Mouse (Mus musculus): Measurements from ENCODE around the gene Elovl1.
A peak's percentile ranks its signal among the peaks of the same experiment; 100 is the strongest.

Elovl1 gene

DNA sequence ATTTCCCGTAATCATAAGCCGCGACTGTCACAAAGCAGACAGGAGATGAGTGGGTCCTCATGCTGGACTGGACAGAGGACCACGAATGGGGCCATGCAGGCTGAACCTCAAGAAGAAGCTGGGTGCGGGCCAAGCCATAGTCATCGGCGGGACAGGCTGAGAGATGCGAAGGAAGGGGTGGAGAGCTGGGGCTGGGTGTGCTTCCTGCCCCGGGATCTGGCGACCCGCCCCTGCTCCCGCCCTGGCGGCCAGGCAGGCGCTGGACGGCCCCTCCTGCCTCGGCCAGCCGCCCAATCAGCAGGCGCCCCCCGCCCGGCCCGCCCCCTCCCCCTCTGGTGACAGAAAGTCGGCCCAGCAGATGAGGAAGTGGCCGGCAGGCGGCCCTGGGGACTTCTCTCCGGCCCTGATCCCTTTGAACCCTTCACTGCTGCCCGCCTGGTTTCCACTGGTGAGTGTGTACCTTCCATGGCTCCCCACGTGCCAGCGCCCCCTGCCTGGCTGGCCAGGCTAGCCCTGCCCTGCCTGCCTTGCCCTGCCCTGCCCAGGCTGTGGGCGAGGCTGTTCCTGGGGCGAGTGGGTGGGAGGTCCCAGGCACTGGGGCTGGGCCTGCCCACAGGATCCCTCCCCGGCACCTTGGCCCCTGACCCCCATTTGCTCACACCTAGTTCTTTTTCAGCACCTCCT lies at the start of gene Elovl1:
Gene Elovl1, plus strand, starts transcription at position 326 of the 684 bp plus-strand sequence.
- peak; percentile 83 for DNase-seq (ENCODE audit: low spot score)

DNA sequence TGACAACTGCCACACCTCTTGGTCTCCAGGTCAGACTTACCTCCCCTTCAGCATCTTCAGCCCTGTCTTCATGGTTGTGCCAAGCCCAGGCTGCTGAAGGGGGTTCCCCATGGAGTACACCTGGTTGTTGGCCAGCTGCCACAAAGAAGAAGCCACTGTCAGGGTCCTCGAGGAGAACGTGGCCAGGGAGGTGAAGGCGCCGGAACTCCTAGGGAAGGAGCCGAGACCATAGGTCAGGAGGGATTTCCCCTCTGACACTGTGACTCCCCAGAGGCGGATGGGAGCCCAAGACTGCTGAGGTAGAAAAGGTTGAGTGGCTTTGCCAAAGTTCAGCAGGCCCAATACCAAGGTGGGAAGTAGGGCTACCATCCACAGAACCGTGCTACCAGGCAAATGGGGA lies 44.6 kb upstream of the Elovl1 start:
- DNase-seq (ENCODE audit: low spot score): no peak

DNA sequence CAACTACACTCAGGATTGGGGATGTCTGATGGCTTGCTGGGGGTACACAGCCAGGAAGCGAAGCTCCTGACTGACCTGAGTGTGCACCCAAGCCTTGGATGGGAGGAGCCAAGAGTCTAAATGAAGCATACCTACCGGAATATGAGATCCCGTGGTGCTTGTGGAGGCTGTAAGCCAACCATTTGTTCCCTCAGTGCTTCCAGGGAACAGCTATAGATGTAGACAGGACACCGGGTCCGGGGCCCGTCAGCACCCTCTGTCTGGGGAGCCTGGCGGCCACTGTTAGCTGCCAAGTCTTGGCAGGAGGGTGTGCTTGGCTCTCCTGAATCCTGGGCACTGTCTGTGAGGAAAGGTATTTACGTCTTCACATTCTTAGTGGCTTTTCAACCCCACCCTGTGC lies 40.6 kb upstream of the Elovl1 start:
- no peak for DNase-seq (ENCODE audit: low spot score)

DNA sequence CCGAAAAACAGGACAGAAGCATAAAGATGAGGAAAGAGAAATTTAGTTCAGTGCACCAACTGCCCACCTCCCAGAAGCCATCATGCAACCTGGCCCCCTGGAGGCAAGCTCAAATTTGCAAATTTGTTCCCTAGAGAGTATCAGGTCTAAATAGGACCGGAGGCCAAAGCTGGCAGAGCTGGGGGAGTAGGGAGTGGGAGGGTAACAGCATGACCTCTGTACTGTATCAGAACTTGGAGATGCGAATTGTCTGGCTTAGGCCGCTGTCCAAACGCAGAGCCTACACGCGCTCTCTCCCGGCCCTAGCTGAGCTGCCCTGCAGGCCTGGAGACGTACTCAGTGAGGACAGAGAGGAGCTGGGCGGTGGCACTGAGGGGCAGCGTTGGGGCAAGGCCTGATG lies 37.7 kb upstream of the Elovl1 start:
- DNase-seq (ENCODE audit: low spot score): no peak

DNA sequence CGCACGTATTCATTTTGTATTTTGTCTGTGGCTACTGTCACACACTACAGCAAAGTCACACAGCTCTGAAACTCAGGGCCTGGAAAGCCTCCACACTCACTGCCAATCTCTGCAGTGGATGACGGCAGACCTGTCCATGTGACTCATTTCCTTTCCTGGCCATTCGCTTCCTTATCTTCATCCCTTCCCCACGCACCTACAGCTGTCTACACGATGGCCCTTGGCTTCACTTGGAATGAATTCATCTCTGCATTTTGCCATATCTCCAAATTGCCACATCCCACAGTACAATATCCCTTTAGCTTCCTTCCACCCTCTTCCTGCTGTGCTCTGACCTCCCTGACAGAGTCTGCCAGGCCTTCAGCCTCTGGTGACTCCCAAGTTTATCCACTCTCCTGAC lies 33.4 kb upstream of the Elovl1 start:
- DNase-seq (ENCODE audit: low spot score): no peak

DNA sequence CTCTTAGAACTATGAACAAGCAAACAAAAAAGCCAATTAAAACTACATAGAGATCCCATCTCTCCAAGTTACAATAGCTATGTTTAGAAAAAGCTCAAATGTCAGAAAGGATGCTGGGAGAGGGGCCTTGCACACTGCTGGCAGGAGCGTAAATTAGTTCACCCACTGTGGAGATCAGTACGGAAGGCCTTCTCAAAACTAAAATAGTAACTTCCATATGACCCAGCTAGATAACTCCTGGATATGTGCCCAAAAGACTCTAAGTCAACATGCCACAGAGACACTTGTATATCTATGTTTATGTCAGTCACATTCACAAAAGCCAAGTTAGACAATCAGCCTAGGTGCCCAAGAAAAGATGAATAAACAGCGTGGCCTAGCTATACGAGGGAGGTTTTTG lies 32.6 kb upstream of the Elovl1 start:
- no peak for DNase-seq (ENCODE audit: low spot score)

DNA sequence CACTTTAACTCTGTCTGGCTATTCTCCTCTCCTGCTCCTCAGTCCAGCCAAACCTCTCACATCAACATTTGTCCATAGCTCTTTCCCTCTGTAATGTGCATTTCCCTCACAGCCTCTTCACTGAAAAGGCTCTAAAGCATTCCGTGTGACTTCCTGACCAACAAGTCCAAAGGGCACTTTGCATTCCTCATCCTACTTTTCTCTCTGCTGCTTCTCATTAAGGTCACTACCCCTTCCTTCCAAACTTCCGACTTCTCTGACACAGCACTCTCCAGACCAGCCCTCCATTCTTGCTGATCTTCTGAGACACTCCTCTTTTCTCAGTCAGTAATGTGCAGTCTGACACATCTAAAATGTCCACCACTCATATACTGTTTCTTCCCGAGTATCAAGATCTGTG lies 31.5 kb upstream of the Elovl1 start:
- no peak for DNase-seq (ENCODE audit: low spot score)

DNA sequence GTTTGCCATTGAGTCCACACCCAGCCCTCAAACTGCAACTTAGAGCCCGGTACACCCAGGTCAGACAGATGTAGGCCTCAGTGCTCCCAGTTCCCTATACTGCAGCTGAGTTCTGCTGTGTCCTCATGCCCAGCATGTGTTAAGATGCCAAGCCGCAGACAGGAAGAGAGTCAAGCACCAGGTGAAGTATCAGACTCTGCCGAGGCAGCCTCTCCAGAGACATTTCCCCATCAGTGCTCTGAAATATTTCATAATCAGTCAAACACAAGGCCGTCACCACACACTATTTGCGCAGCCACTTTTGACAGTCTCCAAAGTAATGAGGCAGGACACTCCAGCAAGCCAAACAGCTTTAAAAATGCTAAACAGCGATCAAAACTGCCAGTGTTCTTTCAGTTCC lies 29.5 kb upstream of the Elovl1 start:
- no peak for DNase-seq (ENCODE audit: low spot score)

- DNase-seq (ENCODE audit: low spot score): no peak
Measured at GRCm38 (mm10) chr4:118401421-118401820, 26.5 kb upstream of the Elovl1 start.

DNA sequence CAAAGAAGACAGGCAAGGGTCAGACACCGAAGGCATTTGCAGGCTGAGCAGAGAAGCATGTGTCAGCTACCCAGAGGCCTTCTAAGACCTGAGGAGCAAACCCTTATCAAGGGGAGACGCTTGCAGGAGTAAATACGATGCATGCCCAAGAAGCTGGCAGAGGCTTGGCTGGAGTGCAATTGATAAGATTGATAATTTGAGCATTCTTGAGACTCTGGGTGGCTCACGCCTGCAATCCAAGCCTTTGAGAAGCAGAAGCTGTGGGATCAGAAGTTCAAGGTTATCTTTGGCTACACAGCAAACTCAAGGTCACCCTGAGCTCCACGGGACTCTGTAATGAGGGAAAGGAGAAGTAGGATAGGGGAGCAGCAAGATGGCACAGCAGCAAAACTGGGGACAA lies 26.0 kb upstream of the Elovl1 start:
- DNase-seq (ENCODE audit: low spot score): no peak

GRCm38 (mm10) chr4:118402701-118403100 lies 25.2 kb upstream of the Elovl1 start:
- DNase-seq (ENCODE audit: low spot score): no peak

- DNase-seq (ENCODE audit: low spot score): peak; percentile 89
Measured at GRCm38 (mm10) chr4:118409142-118409900, 18.6 kb upstream of the Elovl1 start, which contains the start of the genes Szt2 and Med8. Szt2 (minus strand) TSS chr4:118409273. Med8 (plus strand) TSS chr4:118409337.

DNA sequence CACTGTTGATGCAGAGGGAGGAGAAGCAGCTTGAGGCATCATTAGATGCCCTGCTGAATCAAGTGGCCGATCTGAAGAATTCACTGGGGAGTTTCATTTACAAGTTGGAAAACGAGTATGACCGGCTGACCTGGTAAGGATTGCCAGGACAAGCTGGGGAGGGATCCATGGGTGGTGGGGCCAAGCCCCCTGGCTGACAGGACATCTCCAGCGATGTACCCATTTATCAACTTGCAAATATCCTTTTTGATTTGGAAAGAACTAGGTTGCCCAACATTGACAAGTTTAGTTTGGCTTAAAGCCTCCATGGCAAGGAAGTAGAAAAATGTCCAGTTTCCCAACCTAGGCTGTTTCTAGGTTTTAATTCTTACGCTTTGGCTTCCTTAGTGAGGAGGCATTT lies 17.0 kb upstream of the Elovl1 start:
- no peak for DNase-seq (ENCODE audit: low spot score)

DNA sequence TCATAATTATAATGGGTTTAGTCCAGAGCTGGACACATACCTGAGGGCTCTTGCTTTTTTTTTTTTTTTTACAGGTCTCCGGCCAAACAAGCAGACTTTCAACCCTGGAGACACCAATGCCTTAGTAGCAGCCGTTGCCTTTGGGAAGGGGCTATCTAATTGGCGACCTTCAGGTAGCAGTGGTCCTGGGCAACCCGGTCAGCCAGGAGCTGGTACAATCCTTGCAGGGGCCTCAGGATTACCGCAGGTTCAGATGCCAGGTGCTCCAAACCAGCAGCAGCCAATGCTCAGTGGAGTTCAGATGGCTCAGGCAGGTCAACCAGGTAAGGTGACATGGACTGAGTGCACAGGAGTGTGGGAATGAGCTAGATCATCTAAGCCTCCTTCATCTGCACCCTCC lies 14.3 kb upstream of the Elovl1 start:
- no peak for DNase-seq (ENCODE audit: low spot score)

GRCm38 (mm10) chr4:118415779-118416178 lies 12.1 kb upstream of the Elovl1 start:
- no peak for DNase-seq (ENCODE audit: low spot score)

GRCm38 (mm10) chr4:118416329-118416728 lies 11.6 kb upstream of the Elovl1 start:
- DNase-seq (ENCODE audit: low spot score): no peak

DNA sequence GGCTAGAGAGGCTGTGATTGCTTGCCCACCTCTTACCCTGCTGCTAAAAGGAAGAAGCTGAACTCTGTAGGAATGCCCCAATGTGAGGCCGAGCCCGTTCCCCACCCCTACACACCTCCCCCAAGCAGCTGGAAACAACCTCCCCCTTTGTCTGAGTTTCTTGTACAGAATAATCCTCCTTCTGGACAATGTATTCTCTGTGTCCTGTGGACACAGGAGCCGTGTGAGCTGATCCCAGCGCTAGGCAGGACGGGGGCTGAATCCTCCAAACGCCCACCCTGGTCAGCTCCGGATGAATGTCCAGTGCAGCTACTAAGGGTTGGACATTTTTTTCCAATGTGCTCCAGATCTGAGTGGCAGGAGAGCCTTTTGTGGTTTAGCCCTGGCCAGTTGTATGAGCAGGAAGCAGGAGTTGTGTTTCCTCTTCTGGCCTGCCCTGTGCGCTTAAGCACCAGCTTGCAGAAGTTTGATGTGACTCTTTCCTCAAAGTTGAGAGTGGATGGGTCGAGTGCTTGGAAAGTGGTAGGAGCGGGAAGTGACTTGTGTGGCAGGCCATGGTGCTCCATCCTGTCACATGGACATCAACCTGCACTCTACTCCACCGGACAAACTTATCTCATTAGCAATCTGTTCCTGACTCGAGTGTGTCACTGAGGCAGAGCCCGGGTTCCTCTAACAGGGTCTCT lies 10.6 kb upstream of the Elovl1 start:
- no peak for DNase-seq (ENCODE audit: low spot score)

DNA sequence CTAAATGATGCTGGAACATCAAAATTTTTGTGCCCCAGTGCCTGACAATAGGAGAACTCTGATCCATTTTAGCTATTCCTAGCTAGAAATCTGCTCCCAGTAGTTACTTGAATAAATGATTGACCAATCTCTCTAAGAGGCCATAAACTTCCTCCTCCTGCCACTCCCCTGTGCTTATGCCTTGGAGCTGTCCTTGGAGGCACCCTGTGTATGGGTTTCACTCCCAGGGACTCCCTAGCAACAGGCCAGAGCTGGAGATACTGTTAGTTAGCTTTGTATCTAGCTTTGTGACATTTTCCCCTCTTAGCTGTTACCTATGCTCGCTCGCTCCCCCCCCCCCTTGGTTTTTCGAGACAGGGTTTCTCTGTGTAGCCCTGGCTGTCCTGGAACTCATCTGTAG lies 6.5 kb upstream of the Elovl1 start:
- DNase-seq (ENCODE audit: low spot score): no peak

DNA sequence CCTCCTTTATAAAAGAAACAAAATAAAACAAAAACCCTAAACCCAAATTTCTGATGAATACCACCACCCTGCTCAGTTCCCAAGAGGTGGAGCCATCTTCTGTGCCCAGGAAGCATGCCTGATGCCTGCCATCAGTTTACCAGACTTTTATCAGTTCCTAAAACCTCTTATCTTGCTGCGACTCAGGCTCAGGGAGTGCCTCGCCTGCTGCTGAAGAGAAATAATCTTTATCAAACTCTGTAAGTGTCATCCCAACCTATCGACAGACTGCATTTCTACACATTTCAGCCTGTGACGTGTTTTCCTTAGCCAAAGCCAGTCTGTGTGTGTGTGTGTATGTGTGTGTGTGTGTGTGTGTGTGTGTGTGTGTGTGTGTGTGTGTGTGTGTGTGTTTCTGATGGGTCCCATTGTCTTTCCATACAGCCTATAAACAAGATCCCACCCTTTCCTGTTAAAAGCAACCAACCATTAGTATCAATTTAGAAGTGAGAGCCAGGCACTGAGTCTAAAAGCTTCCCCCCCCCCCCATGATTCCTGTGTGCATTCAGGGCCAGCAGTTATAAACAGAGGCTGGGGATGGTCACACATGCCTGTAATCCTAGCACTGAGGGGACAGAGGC lies 3.2 kb upstream of the Elovl1 start:
- peak; percentile 75 for DNase-seq (ENCODE audit: low spot score)

GRCm38 (mm10) chr4:118425374-118425773 lies 2.5 kb upstream of the Elovl1 start:
- DNase-seq (ENCODE audit: low spot score): no peak

GRCm38 (mm10) chr4:118427415-118427767 lies 502 bp upstream of the Elovl1 start:
- no peak for DNase-seq (ENCODE audit: low spot score)

DNA sequence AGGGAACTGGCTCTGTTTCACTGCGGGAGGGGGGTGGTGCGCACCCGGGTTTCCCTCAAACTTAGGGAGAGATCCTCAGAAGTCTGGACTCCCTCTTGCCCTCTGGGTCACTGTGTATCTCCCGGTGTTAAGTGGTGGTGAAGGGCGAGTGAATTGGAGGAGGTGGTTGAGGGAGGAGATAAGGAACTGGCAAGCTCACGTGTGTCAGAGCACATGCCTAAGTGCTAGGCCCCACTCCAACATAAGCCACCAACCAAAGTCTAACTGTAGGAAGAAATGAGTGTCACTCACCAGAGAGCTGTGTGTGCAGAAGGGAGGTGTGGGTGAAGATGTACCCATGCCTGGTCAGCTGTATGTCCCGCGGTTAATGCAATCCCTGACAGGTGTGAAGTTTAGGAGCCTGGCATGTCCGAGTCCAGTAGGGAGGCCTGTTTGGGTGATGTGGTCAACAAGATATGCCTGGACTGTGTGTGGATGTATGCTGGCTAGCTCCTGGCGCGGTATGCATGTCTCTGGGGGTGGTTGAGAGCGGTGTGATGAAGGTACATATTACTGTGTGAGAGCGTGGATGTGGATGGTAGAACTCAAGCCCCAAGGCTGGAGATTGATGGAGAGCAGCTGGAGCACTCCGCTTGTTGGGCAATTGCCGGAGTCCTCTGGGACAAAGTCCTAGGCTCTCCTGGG lies 780 bp downstream of the Elovl1 start:
- DNase-seq (ENCODE audit: low spot score): no peak

Data from c-Kit-positive CD71-positive TER-119-positive erythroid progenitor cells, embryonic 14.5 days (primary cell).